26 mouse cellular contexts compared by ENCODE assay signal in the genomic region with DNA sequence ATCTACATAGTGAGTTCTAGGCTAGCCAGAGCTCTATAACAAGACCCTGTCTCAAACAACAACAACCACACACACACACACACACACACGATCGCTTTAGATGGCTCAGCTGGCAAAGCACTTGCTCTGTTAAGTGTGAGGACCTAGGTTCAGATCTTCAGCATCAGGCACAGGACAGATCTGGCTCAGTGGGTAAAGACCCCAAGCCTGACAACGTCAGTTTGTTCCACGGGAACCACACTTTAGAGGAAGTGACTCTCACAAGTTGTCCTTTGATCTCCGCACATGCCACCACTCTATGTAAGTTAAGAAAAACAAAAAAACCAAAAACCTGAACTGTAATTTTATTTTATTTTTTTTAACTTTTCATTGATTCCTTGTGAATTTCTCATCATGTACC. TPM values are rescaled to one million over a fixed set of nuclear protein-coding genes. Genes with fewer than 3 reads are reported as not detected.
DNase-seq lines count a peak whose midpoint lies in the region; ATAC-seq and TF ChIP-seq lines count a peak whose summit lies in the region.
"Had no signal": no experiment of that assay in that cellular context is flagged by ENCODE, and none has a peak within 500 bp of the region (broad histone marks: within the 10 kb centered on the region; RNA-seq: fewer than 3 reads in every experiment).

No protein-coding gene starts in this region.

- no peak overlapping the region for H3K9ac ChIP-seq in liver, postnatal 0 days (replicated peaks)
- H3K9ac ChIP-seq: embryonic facial prominence, embryonic 13.5 days; forebrain, embryonic 15.5 days; hindbrain, embryonic 14.5 days; kidney, embryonic 15.5 days; lung, embryonic 14.5 days; neural tube, embryonic 12.5 days; stomach, embryonic 15.5 days had no signal

- H3K36me3 ChIP-seq in myocyte (ENCODE audit: control insufficient read depth, insufficient read depth), result no peaks in the 10 kb centered on the region
- no peaks in the 10 kb centered on the region for H3K36me3 ChIP-seq in liver, postnatal 0 days (replicated peaks; ENCODE audit: insufficient read depth, low read length)
- H3K36me3 ChIP-seq: embryonic facial prominence, embryonic 13.5 days; forebrain, embryonic 15.5 days; heart, embryonic 10.5 days; kidney, embryonic 15.5 days; midbrain, embryonic 10.5 days; neural tube, embryonic 12.5 days; stomach, embryonic 15.5 days had no signal

- no peak overlapping the region for H3K4me3 ChIP-seq in myocyte
- no peak overlapping the region for H3K4me3 ChIP-seq in liver, postnatal 0 days (ENCODE audit: low read depth, low read length)
- H3K4me3 ChIP-seq: embryonic facial prominence, embryonic 13.5 days; forebrain, embryonic 15.5 days; heart, embryonic 10.5 days; kidney, embryonic 15.5 days; midbrain, embryonic 10.5 days; neural tube, embryonic 12.5 days; stomach, embryonic 15.5 days had no signal

- peaks cover 23% of the 10 kb centered on the region for H3K4me1 ChIP-seq in liver, postnatal 0 days (ENCODE audit: insufficient read depth)
- H3K4me1 ChIP-seq: forebrain, embryonic 15.5 days; kidney, embryonic 15.5 days; midbrain, embryonic 10.5 days; neural tube, embryonic 12.5 days; stomach, embryonic 15.5 days had no signal

- peak overlapping the region; percentile 25 for H3K4me2 ChIP-seq in myocyte (ENCODE audit: low read depth)
- H3K4me2 ChIP-seq in liver, postnatal 0 days (ENCODE audit: low read depth, low read length), result no peak overlapping the region
- H3K4me2 ChIP-seq: embryonic facial prominence, embryonic 13.5 days; forebrain, embryonic 15.5 days; hindbrain, embryonic 14.5 days; kidney, embryonic 15.5 days; liver, embryonic 11.5 days; lung, embryonic 14.5 days; neural tube, embryonic 12.5 days; stomach, embryonic 15.5 days had no signal

- TF ChIP-seq POLR2A in myocyte (IDR thresholded peaks at IDR 0.05; ENCODE audit: insufficient read length, low read depth), result no peak

- DNase-seq in CD4-positive, CD25-positive, alpha-beta regulatory T cell, adult 2 months (ENCODE audit: low read depth, low spot score), result peak; percentile 40
- DNase-seq in thymus, postnatal 10 days (ENCODE audit: low spot score in 2 of 2), result peak; percentile 48 to 49
- DNase-seq in layer of hippocampus, postnatal 10 days (ENCODE audit: low spot score in 2 of 2), result no peak
- DNase-seq in liver, postnatal 0 days, result no peak
- no peak for DNase-seq in left cerebral cortex, adult 8-10 months (ENCODE audit: low spot score in 2 of 2)
- DNase-seq in urinary bladder, postnatal 36 days (ENCODE audit: low spot score in 2 of 2), result no peak
- DNase-seq: cerebellum, adult 8-10 months; gastrocnemius, postnatal 36 days; heart, postnatal 10 days; kidney, postnatal 4 days; lung, embryonic 14.5 days; lung, postnatal 36 days; right cerebral cortex, postnatal 14 days; spleen, adult 18-20 months had no signal

- 73% methylated on average over 5 of the region's 5 CpGs for WGBS in liver, postnatal 0 days (ENCODE audit: insufficient replicate concordance)

- H3K79me2 ChIP-seq in myocyte (ENCODE audit: control insufficient read depth, insufficient read depth), result no peaks in the 10 kb centered on the region

- no peak overlapping the region for H3K27ac ChIP-seq in liver, postnatal 0 days (ENCODE audit: low read depth)
- H3K27ac ChIP-seq: embryonic facial prominence, embryonic 13.5 days; forebrain, embryonic 15.5 days; heart, embryonic 10.5 days; hindbrain, embryonic 14.5 days; kidney, embryonic 15.5 days; midbrain, embryonic 10.5 days; neural tube, embryonic 12.5 days; stomach, embryonic 15.5 days had no signal

- H3ac ChIP-seq in myocyte (ENCODE audit: control insufficient read depth, insufficient read length), result no peak overlapping the region

- no peaks in the 10 kb centered on the region for H3K27me3 ChIP-seq in myocyte (ENCODE audit: control insufficient read depth, insufficient read depth, insufficient read length)
- no peaks in the 10 kb centered on the region for H3K27me3 ChIP-seq in liver, postnatal 0 days (ENCODE audit: insufficient read depth, low read length)
- H3K27me3 ChIP-seq: embryonic facial prominence, embryonic 13.5 days; forebrain, embryonic 15.5 days; kidney, embryonic 15.5 days; neural tube, embryonic 12.5 days; stomach, embryonic 15.5 days had no signal

- no peak for TF ChIP-seq EP300 in liver, postnatal 0 days (IDR thresholded peaks at IDR 0.05; ENCODE audit: low read depth)

- no peaks in the 10 kb centered on the region for H3K9me3 ChIP-seq in liver, postnatal 0 days (ENCODE audit: low read length)
- H3K9me3 ChIP-seq: embryonic facial prominence, embryonic 13.5 days; forebrain, embryonic 15.5 days; heart, embryonic 10.5 days; kidney, embryonic 15.5 days; midbrain, embryonic 10.5 days; neural tube, embryonic 12.5 days; stomach, embryonic 15.5 days had no signal

- peak; percentile 52 for ATAC-seq in activated CD4-positive, CD25-positive, alpha-beta regulatory T cell, adult 4 months
- ATAC-seq in liver, postnatal 0 days, result no peak
- ATAC-seq: forebrain, embryonic 15.5 days; intestine, embryonic 16.5 days had no signal

- no peak for TF ChIP-seq CTCF in liver, postnatal 0 days (IDR thresholded peaks at IDR 0.05; ENCODE audit: low read depth)

TF ChIP-seq in myocyte, 11 proteins besides CTCF, POLR2A, EP300 and RAD21:
- TF ChIP-seq REST (IDR thresholded peaks at IDR 0.05; ENCODE audit: insufficient read depth, insufficient read length) (no peak), MAX (IDR thresholded peaks at IDR 0.05; ENCODE audit: low read depth) (no peak), MYOG (IDR thresholded peaks at IDR 0.05; ENCODE audit: control insufficient read depth in 1 of 3, insufficient read depth in 1 of 3, insufficient read length in 2 of 3, low read depth in 2 of 3) (no peak)

RNA-seq across cellular contexts. Expression of gene Plin2, which starts 13.4 kb away (rescaled TPM):
- 10 to 100 TPM; 16.2 to 29.6 TPM for polyA plus RNA-seq in activated CD4-positive, CD25-positive, alpha-beta regulatory T cell, adult 4 months (2017; shearing (Covaris generic))
- polyA plus RNA-seq in myocyte (2012; fragmentation: generic; extraction: Trizol), result 247 TPM
- total RNA-seq in layer of hippocampus, postnatal 10 days (2021), result 10 to 100 TPM; 17.3 to 18.0 TPM
- 451 and 487 TPM in 2 replicates for polyA plus RNA-seq in liver, postnatal 0 days (2015; fragmentation: Nextera tagmentation; extraction: Ambion mirVana)
- total RNA-seq in left cerebral cortex, adult 8-10 months (2022), result 10 to 100 TPM; 12.3 to 24.9 (median 18.8) TPM

Comparison
In these comparisons a context has a peak if more than half of its experiments do, and no peak if none do; other contexts are left out.
1. DNase-seq: peak in CD4-positive, CD25-positive, alpha-beta regulatory T cell, adult 2 months (single experiment) and thymus, postnatal 10 days (2 of 2); none in layer of hippocampus, postnatal 10 days (0 of 2), liver, postnatal 0 days (single experiment), left cerebral cortex, adult 8-10 months (0 of 2) and urinary bladder, postnatal 36 days (0 of 2).